Mouse (Mus musculus) c-Kit-positive CD71-negative TER-119-negative erythroid progenitor cells, embryonic 14.5 days (primary cell): Measurements from ENCODE around the gene Susd6.

Source experiments
- DNase-seq: peaks from one replicate; pipeline ENCODE4 v3.0.0-alpha.2; 2013; ENCODE audit warnings: low read depth

The Susd6 gene

GRCm38 (mm10) chr12:80789849-80790694, at the start of gene Susd6:
TSS of gene Susd6 (plus strand) at chr12:80790510.
- peak; percentile 97 for DNase-seq

- DNase-seq, result no peak
Measured at GRCm38 (mm10) chr12:80744614-80745013, 45.7 kb upstream of the Susd6 start.

GRCm38 (mm10) chr12:80746031-80746813, 44.1 kb upstream of the Susd6 start:
- DNase-seq, result no peak

- no peak for DNase-seq
Measured at GRCm38 (mm10) chr12:80751556-80751955, 38.8 kb upstream of the Susd6 start.

- no peak for DNase-seq
Measured at GRCm38 (mm10) chr12:80757751-80758558, 32.4 kb upstream of the Susd6 start.

- DNase-seq, result no peak
Measured at GRCm38 (mm10) chr12:80758559-80759386, 31.5 kb upstream of the Susd6 start.

GRCm38 (mm10) chr12:80759387-80759712, 31.0 kb upstream of the Susd6 start:
- DNase-seq, result no peak

- DNase-seq, result no peak
Measured at GRCm38 (mm10) chr12:80759713-80760395, 30.5 kb upstream of the Susd6 start.

GRCm38 (mm10) chr12:80760396-80760801, 29.9 kb upstream of the Susd6 start, which contains the start of gene Ccdc177:
TSS of gene Ccdc177 (minus strand) at chr12:80760687.
- DNase-seq, result peak; percentile 72

GRCm38 (mm10) chr12:80762982-80763381, 27.3 kb upstream of the Susd6 start:
- no peak for DNase-seq

- no peak for DNase-seq
Measured at GRCm38 (mm10) chr12:80764116-80764515, 26.2 kb upstream of the Susd6 start.

GRCm38 (mm10) chr12:80769697-80770096, 20.6 kb upstream of the Susd6 start:
- peak; percentile 79 for DNase-seq

GRCm38 (mm10) chr12:80774786-80775185, 15.5 kb upstream of the Susd6 start:
- DNase-seq, result no peak

GRCm38 (mm10) chr12:80776046-80776634, 14.2 kb upstream of the Susd6 start:
- DNase-seq, result no peak

- DNase-seq, result peak; percentile 72
Measured at GRCm38 (mm10) chr12:80778188-80778936, 11.9 kb upstream of the Susd6 start.

- no peak for DNase-seq
Measured at GRCm38 (mm10) chr12:80779760-80780159, 10.6 kb upstream of the Susd6 start.

GRCm38 (mm10) chr12:80782190-80782589, 8.1 kb upstream of the Susd6 start:
- no peak for DNase-seq

GRCm38 (mm10) chr12:80782892-80783291, 7.4 kb upstream of the Susd6 start:
- no peak for DNase-seq

- DNase-seq, result no peak
Measured at GRCm38 (mm10) chr12:80783889-80784288, 6.4 kb upstream of the Susd6 start.

- DNase-seq, result peak; percentile 34
Measured at GRCm38 (mm10) chr12:80785005-80785404, 5.3 kb upstream of the Susd6 start.
